In the genomic region with DNA sequence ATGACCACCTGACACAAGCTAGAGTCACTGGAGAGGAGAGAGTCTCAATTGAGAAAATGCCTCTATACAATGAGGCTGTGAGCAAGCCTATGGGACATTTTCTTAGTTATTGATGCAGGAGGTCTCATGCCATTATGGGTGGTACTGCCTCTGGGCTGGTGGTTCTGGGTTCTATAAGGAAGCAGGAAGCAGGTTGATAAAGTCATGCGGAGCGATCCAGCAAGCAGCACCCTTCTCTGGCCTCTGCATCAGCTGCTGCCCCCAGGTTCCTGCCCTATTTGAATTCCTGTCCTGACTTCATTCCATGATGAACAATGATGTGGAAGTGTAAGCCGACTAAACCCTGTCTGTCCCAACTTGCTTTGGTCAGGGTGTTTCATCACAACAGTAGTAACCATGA, we compare ENCODE assay signal across 17 mouse cellular contexts.
"Had no signal": no experiment of that assay in that cellular context is flagged by ENCODE, and none has a peak within 500 bp of the region (broad histone marks: within the 10 kb centered on the region; RNA-seq: fewer than 3 reads in every experiment).

No protein-coding gene starts in this region.

- H3K9me3 ChIP-seq: lung, embryonic 15.5 days; megakaryocyte, embryonic 14.5 days; midbrain, embryonic 12.5 days; midbrain, embryonic 15.5 days; neural tube, embryonic 12.5 days; stomach, embryonic 15.5 days had no signal

- H3K4me3 ChIP-seq: lung, embryonic 15.5 days; megakaryocyte, embryonic 14.5 days; midbrain, embryonic 12.5 days; midbrain, embryonic 15.5 days; neural tube, embryonic 12.5 days; stomach, embryonic 15.5 days had no signal

- H3K36me3 ChIP-seq: lung, embryonic 15.5 days; midbrain, embryonic 12.5 days; midbrain, embryonic 15.5 days; neural tube, embryonic 12.5 days; stomach, embryonic 15.5 days had no signal

- H3K9ac ChIP-seq: liver, postnatal 0 days; lung, embryonic 15.5 days; midbrain, embryonic 12.5 days; midbrain, embryonic 15.5 days; neural tube, embryonic 12.5 days; stomach, embryonic 15.5 days had no signal

- H3K4me1 ChIP-seq: megakaryocyte, embryonic 14.5 days; midbrain, embryonic 15.5 days; neural tube, embryonic 12.5 days; stomach, embryonic 15.5 days had no signal

- H3K27ac ChIP-seq: lung, embryonic 15.5 days; macrophage; midbrain, embryonic 12.5 days; midbrain, embryonic 15.5 days; neural tube, embryonic 12.5 days; stomach, embryonic 15.5 days; stomach, postnatal 0 days had no signal

- DNase-seq: liver, postnatal 0 days; lung, adult 2 months; lung, postnatal 14 days; lung, postnatal 36 days; right cerebral cortex, postnatal 14 days; thymus, adult 2 months; thymus, postnatal 25 days; thymus, postnatal 4 days had no signal

- ATAC-seq: liver, postnatal 0 days; lung, postnatal 0 days; midbrain, embryonic 15.5 days had no signal

- H3K27me3 ChIP-seq: lung, embryonic 15.5 days; megakaryocyte, embryonic 14.5 days; midbrain, embryonic 12.5 days; midbrain, embryonic 15.5 days; neural tube, embryonic 12.5 days; stomach, embryonic 15.5 days had no signal

- H3K4me2 ChIP-seq: lung, embryonic 15.5 days; midbrain, embryonic 12.5 days; midbrain, embryonic 15.5 days; neural tube, embryonic 12.5 days; stomach, embryonic 15.5 days had no signal
